Mouse (Mus musculus): ENCODE data around the gene Pla2g2f.

Gene Pla2g2f

DNA sequence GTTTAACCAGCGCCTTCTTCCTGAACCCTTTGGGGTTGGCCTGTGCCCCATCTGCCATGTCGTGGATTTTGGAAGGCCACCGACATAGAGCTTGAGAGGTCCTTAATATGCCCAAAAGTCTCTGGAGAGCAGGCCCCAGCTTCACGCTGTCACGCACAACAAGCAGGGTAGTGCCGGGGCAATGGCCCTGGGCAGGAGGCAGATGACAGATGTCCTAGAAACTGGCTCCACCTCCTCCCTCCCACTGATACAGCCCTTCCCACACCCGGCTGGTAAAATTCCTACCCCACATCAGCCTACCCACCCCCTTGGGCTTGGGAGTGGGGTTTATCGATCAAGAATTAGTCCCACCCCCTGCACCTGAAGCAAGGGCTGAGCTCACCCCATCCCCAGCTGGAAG is at the start of gene Pla2g2f:
Pla2g2f (minus strand) TSS at position 211 of the 400 bp plus-strand sequence.
- no peak for DNase-seq

- no peak for DNase-seq
Measured at GRCm38 (mm10) chr4:138806920-138807541, 49.6 kb upstream of the Pla2g2f start.

DNA sequence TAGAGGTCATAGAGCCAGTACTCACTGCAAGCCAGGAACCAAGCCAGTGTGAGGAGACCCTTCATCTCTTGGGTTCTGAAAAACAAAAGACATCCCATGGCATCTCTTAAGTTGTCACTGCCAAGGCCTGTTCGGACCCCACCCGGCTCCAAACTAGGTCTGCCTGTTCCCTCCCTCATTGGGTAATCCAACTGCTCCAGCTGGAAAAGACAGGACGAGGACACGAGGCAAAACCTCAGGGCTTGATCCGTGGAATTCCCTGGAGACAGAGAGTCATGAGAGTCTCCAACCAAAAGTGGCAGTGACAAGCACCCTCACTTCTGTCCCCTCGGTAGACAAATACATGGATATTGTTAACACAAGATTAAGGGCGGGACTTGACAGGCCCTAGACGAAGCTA is 48.7 kb upstream of the Pla2g2f start:
- no peak for DNase-seq

DNA sequence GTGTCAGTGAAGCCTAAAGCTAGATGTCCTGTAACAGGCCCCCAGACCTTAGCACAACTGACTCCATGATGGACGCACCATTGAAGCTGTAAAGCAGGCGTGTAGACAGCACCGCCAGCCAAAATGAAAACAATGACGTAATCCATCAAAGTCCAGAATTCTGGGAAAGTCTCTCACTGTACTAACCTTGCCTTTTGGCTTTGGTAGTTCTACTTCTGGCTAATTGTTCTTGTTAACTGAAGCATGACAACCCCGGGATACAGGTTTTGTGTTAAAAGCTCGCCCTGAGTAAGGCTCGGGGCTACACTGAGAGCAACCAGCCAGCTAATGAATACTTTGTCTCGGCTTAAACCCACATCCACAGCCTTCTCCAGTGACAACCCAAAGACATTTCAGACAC is 47.8 kb upstream of the Pla2g2f start:
- DNase-seq = no peak

- DNase-seq = no peak
Measured at GRCm38 (mm10) chr4:138802917-138803316, 45.5 kb upstream of the Pla2g2f start.

GRCm38 (mm10) chr4:138801631-138802030 is 44.2 kb upstream of the Pla2g2f start:
- DNase-seq = no peak

GRCm38 (mm10) chr4:138800134-138800744 is 42.8 kb upstream of the Pla2g2f start:
- no peak for DNase-seq

DNA sequence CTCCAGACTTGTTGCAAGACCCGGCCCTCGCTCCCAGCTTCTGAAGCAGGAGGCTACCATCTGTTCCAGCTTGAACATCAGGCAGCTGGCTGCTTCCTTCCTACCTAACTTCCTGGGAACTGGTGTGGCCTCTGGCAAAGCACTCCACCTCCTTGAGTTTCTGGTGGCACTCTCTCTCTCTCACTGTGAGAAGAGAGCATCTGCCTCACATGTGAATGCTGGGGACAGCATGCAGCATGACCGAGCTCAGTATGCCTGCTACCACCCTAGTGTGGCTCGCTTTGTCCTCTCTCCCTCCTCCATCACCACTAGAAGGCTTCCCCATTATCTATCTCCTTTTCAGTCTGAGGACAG is 39.8 kb upstream of the Pla2g2f start:
- DNase-seq = no peak

DNA sequence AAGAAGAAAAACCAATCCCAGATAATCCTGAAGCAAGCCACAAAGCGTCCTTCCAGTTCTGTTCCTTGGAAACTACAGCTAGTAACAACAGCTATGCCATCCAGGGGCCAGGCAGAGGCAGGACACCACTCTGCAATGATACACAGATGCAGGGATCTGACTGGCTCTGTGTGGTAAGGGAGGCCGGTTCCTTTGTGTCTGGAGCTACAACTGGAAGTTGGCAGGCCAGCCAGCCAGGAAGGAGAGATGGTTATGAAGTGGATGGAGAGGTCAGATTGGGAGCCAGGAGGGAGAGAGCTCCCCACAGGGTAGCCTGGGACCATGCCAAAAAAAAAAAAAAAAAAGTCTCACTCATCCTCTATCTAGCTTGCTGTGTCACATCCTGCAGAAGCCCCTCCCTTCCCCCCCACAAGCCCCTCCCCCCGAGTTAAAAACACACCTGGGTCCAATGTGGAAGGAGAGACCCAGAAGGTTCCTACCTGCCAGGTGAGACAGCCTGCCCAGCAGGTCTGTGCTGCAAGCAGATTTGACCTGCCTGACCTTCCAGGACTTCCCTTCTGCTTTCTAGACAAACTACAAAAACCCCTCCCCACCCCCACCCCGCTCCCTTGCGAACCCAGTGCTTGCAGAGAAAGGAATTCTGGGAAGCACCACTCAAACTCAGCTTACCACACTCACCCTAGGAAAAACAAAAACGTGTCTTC is 39.2 kb upstream of the Pla2g2f start:
- DNase-seq = no peak

GRCm38 (mm10) chr4:138794344-138794743 is 36.9 kb upstream of the Pla2g2f start:
- no peak for DNase-seq

DNA sequence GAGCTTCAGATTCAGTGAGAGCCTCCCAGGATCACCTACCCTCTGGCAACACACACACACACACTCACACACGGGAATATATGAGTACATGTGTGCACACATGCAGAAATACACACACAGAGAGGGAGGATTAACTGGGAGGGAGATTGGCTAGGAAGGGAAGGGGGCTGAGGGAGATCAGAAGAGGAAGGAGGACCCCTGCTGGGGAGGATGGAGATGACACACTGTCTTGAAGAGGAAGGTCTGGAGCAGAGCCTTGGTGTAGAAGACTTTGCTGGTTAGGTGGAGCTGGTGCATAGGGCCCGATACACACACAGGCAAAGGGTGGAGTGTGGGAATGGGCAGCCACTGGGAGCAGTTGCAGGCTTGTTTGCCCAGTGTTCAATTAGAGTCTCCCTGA is 35.9 kb upstream of the Pla2g2f start:
- DNase-seq = peak; percentile 12 to 52

- DNase-seq = no peak
Measured at GRCm38 (mm10) chr4:138792599-138792998, 35.2 kb upstream of the Pla2g2f start.

DNA sequence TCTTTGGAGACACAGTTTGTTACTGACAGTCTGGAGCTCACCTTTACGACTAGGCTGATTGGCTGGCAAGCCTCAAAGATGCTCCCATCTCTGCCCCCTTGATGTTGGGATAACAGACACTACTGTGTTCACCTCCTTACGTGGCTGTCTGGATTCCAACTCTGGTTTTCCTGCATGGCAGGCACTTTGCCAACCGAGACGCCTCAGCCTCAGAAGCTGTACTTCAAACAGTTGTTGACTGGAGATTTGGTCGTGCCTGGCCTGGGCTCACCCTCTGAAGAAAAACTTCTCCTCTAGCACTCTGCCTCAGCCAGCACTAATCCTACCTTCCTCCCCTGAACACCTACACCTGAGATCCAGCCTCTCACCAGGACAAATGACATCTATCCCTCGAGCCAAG is 34.0 kb upstream of the Pla2g2f start:
- no peak for DNase-seq

- no peak for DNase-seq
Measured at GRCm38 (mm10) chr4:138788381-138788780, 31.0 kb upstream of the Pla2g2f start.

GRCm38 (mm10) chr4:138786141-138786540 is 28.7 kb upstream of the Pla2g2f start:
- DNase-seq = no peak

- DNase-seq = no peak
Measured at GRCm38 (mm10) chr4:138785721-138786120, 28.3 kb upstream of the Pla2g2f start.

DNA sequence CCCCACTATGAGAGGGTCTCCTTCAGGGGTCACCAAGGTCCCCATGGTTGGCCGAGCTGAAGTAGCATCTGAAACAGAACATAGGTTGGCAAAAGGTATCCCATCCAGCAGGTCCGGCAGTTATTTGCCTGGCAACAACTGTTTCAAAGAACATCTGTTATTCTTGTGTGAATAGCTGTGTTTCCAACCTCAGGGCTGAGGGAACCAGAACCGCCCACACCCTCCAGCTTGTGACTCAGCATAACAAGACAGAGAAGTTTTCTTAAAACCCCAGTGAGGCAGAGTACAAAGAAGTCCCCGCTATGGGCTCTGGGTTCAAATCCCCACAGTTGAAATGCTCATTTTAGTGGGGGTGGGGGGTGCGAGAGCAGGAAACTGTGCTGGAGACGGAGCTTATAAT is 24.7 kb upstream of the Pla2g2f start:
- no peak for DNase-seq

DNA sequence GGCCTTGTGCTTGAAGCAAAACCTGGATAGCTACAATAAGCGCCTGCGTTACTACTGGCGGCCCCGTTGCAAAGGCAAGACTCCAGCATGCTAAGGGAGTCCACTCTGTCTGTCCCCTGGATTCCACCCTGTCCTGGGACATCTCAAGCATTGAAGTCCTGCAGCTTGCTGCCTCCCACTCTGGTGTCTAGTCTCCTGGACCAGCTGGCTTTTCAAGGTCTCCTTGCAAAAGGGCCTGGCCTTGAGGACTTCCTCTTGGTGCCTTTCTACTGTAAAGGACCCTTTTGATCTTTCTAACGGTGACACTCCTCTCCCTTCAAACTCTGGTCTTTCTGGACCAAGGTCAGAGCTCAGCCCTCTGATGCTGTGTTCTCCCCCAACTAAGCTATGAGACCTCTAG is 22.9 kb upstream of the Pla2g2f start:
- no peak for DNase-seq

GRCm38 (mm10) chr4:138777417-138778407 is 20.3 kb upstream of the Pla2g2f start:
- DNase-seq = no peak

DNA sequence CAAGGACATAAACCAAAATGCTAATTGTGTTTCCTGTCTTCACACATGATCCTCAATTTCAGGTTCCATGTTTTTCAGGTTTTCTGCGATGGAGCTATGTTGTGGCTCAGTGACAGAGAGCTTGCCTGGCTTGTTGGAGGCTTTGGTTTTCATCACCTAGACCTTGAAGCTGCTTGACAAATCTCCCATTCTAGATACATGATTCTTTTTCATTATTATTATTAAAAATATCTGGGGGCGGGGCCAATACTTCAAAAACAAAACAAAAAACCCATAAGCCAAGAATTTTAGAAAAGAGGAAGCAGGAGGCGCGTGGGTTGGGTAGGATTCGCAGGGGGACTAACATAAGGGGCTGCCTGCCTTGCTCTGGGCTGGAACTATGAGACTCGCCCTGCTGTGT is 18.0 kb upstream of the Pla2g2f start, which contains the start of gene Pla2g2d:
Pla2g2d (plus strand) TSS at position 301 of the 400 bp plus-strand sequence.
- DNase-seq = no peak

DNA sequence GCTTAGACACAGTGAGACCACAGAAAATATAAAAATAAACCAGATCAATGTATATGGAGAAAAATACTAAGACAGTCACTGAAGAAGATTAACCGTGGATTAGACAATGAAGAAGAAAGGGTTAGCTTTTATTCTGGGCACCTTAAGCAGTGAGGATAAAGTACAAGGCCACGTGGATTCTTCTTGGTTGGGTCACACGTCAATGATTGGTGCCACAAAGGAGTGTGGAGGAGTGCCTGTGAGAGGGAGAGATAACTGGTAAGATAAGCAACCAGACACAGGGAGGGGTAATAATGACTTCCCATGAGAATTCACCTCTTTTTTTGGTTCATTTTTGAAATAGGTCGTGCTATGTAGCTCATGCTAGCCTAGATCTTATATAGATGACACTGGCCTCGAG is 15.0 kb upstream of the Pla2g2f start:
- DNase-seq = no peak

DNA sequence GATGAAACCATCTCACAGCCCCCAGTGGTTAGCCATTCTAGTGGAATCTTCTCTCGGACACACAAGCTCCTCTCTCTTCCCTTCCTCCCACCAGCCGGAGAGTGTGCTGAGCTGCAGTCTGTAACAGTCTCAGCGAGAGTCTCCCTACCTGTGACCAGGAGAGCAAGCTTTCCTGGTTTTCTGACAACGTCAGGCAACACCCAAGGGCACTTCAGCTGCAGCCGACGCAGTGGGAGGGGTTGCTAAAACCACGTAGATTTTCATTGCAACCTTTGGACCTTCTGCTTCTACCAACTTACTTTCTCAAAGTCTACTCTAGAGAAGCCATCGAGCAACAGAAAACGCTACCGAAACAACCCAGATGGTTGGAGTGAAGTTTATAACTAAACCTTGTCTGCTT is 14.5 kb upstream of the Pla2g2f start:
- DNase-seq = no peak

DNA sequence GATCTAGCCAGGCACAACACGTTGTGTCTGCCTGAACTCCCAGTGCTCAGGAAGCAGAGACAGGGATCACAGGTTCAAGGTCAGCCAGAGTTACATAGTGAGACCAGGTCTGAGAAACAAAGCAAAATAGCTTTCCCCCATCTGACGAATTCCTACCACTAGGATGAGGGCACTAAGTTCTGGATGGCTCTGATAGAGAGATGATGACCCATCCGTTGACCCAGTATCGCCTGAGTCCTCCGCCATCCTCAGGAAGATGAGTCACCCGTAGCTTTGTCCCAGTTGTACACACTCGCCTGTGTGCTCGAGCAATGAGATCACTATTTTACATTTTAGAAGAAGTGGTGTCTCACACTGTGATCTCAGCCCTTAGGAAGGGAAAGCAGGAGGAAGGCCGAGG is 4.8 kb upstream of the Pla2g2f start:
- no peak for DNase-seq

Data from cerebellum, postnatal 25 days (tissue).